Mouse (Mus musculus) gastrocnemius, adult 2 months (tissue): ENCODE results near the gene Fibcd1. TPM values are rescaled to one million over a fixed set of nuclear protein-coding genes. Genes with fewer than 3 reads are reported as not detected.
A peak's percentile ranks its signal among the peaks of the same experiment; 100 is the strongest.

Experiments used
- DNase-seq: peaks from one replicate; pipeline ENCODE4 v3.0.0; 2022
- H3K27ac ChIP-seq: fragments of 200-600 bp; 2 replicates; pipeline ENCODE4 v1.8.1; 2022; ENCODE audit warnings: mild to moderate bottlenecking
- H3K4me3 ChIP-seq: fragments of 200-600 bp; 2 replicates; pipeline ENCODE4 v1.8.1; 2022; ENCODE audit warnings: mild to moderate bottlenecking, moderate library complexity
- CTCF ChIP-seq: fragments of 200-600 bp; IDR thresholded peaks from 2 replicates; pipeline ENCODE4 v1.8.1; 2022; ENCODE audit warnings: antibody characterized with exemption, mild to moderate bottlenecking, moderate library complexity
- intact Hi-C: fragments of 180-260 bp; cut with DNase I; formaldehyde crosslinking; loops from one replicate; pipeline ENCODE4 v1.15.1; 2025
- total RNA-seq, 2 experiments: library from RNA; stranded (reverse); gene quantifications; 2 replicates each; pipeline ENCODE4 v1.2.3; 2021

Fibcd1 gene
- total RNA-seq, 2 experiments from 2014 or later = not detected

GRCm38 (mm10) chr2:31769631-31770111, 76.1 kb downstream of the Fibcd1 start:
- Histone ChIP-seq H3K4me3 (peak overlapping the region; percentile 65), H3K27ac (peak overlapping the region; percentile 97)
- intact Hi-C loops = no loop called here
- TF ChIP-seq CTCF = no peak
- DNase-seq = peak; percentile 80

- H3K4me3 ChIP-seq = peak overlapping the region; percentile 65
- no peak for DNase-seq
- intact Hi-C loops = no loop called here
Measured at GRCm38 (mm10) chr2:31769115-31769514, 76.7 kb downstream of the Fibcd1 start.

GRCm38 (mm10) chr2:31767815-31768214, 78.0 kb downstream of the Fibcd1 start:
- H3K4me3 ChIP-seq = no peak overlapping the region
- TF ChIP-seq CTCF = no peak
- H3K27ac ChIP-seq = peak overlapping the region; percentile 97
- intact Hi-C loops = no loop called here
- DNase-seq = no peak

More at GRCm38 (mm10) chr2:31769115-31769514, 76.7 kb downstream of the Fibcd1 start:
- peak overlapping the region; percentile 97 for H3K27ac ChIP-seq
- no peak for TF ChIP-seq CTCF

- peak overlapping the region; percentile 97; the same call in 1 of the 2 replicates for H3K27ac ChIP-seq
- no peak for DNase-seq
- intact Hi-C loops = no loop called here
- H3K4me3 ChIP-seq = no peak overlapping the region
- TF ChIP-seq CTCF = no peak
Measured at GRCm38 (mm10) chr2:31767104-31767503, 78.7 kb downstream of the Fibcd1 start.

Other genes with a start within 250 kb of the Fibcd1 start
- gene Prdm12, start 206.0 kb downstream of the Fibcd1 start, total RNA-seq = not detected
- gene Exosc2, start 175.3 kb downstream of the Fibcd1 start, total RNA-seq = 1 to 10 TPM; 8.1 to 8.3 TPM
- 10 to 100 TPM; 23.0 to 25.4 TPM for gene Abl1, start 157.6 kb downstream of the Fibcd1 start, total RNA-seq
- gene Qrfp, start 35.4 kb downstream of the Fibcd1 start, total RNA-seq = not detected
- gene Lamc3, start 41.3 kb upstream of the Fibcd1 start, total RNA-seq = under 1 TPM; 0.11 to 0.82 TPM
- 1 to 10 TPM; 2.1 to 2.7 TPM for gene Aif1l, start 104.1 kb upstream of the Fibcd1 start, total RNA-seq
- gene Nup214, start 128.4 kb upstream of the Fibcd1 start, total RNA-seq = 10 to 100 TPM; 21.1 to 24.3 TPM
- gene Fam78a, start 238.9 kb upstream of the Fibcd1 start, total RNA-seq = 10 to 100 TPM in 1 of 2 experiments, 1 to 10 TPM in 1; 9.9 to 12.0 TPM
- 100 to 1,000 TPM; 109 to 120 TPM for gene Plpp7, start 249.5 kb upstream of the Fibcd1 start, total RNA-seq